Mouse (Mus musculus): ENCODE measurements around the gene Agt. TPM values are rescaled to one million over a fixed set of nuclear protein-coding genes. Genes with fewer than 3 reads are reported as not detected.

Agt gene
- polyA plus RNA-seq, 1 experiment from 2014 or later: not detected

DNA sequence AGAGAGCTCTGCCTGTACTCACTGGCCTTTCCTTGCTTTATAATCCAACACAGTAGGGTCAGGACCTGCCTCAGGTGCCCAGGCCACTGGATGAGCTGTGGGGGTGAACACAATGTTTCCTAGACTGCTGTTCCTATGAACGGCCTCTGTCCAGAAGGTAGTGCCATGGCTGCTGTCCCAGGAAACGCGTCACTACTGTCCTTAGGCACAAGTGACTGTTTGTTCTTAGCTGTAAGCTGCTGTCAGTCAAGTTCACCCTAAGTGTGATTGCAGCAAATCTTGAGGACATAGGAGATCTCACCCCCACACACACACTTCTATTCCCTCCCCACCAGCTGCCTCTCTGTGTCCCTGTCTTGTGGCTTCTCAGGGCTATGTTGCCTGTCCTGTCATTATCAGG, 1.9 kb downstream of the Agt start:
- no peak for ATAC-seq (ENCODE audit: insufficient number of reproducible peaks, low FRiP score, low TSS enrichment, low read depth)
- no peak overlapping the region for H3K4me3 ChIP-seq (ENCODE audit: low read depth, low read length)
- H3K36me3 ChIP-seq (ENCODE audit: control insufficient read depth, insufficient read depth, low read length): no peaks in the 10 kb centered on the region
- H3K9ac ChIP-seq (ENCODE audit: low read length): no peak overlapping the region
- no peaks in the 10 kb centered on the region for H3K9me3 ChIP-seq (ENCODE audit: control insufficient read depth, low read length)
- WGBS: 88% methylated on average over 3 of the region's 3 CpGs
- no peak overlapping the region for H3K4me2 ChIP-seq (ENCODE audit: low read depth, severe bottlenecking)
- no peaks in the 10 kb centered on the region for H3K27me3 ChIP-seq (ENCODE audit: control insufficient read depth, insufficient read depth, low read length)
- no peak overlapping the region for H3K27ac ChIP-seq (replicated peaks; ENCODE audit: low read depth, low read length)
- H3K4me1 ChIP-seq (ENCODE audit: control insufficient read depth, insufficient read depth, low read length): no peaks in the 10 kb centered on the region
- no peak for DNase-seq (ENCODE audit: low spot score)

DNA sequence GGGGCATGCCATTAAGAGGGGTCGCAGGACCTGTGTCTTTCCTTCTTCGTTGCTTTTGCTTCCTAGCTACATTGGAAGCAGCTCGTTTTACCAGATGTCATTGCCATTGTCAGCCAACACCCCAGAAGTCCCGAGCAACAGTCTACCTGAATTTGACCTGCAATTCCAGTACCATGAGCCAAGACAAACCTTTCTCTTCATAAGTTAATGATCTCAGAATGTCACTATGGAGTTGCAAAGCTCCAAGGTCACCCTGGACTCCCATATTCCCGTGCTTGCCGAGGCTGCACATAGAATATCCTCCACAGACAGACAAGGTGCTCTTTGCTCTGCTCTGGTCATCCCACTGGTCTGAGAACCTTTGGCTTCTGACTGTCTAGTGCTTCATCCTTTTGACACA, 2.4 kb downstream of the Agt start:
- DNase-seq (ENCODE audit: low spot score) (no peak), ATAC-seq (ENCODE audit: insufficient number of reproducible peaks, low FRiP score, low TSS enrichment, low read depth) (no peak)
- H3K4me3 ChIP-seq (ENCODE audit: low read depth, low read length): no peak overlapping the region
- H3K4me1 ChIP-seq (ENCODE audit: control insufficient read depth, insufficient read depth, low read length): no peaks in the 10 kb centered on the region
- no peak overlapping the region for H3K9ac ChIP-seq (ENCODE audit: low read length)
- H3K4me2 ChIP-seq (ENCODE audit: low read depth, severe bottlenecking): no peak overlapping the region
- 80% methylated on average over 6 of the region's 6 CpGs for WGBS
- no peaks in the 10 kb centered on the region for H3K36me3 ChIP-seq (ENCODE audit: control insufficient read depth, insufficient read depth, low read length)
- no peaks in the 10 kb centered on the region for H3K27me3 ChIP-seq (ENCODE audit: control insufficient read depth, insufficient read depth, low read length)
- H3K27ac ChIP-seq (replicated peaks; ENCODE audit: low read depth, low read length): no peak overlapping the region
- no peaks in the 10 kb centered on the region for H3K9me3 ChIP-seq (ENCODE audit: control insufficient read depth, low read length)

DNA sequence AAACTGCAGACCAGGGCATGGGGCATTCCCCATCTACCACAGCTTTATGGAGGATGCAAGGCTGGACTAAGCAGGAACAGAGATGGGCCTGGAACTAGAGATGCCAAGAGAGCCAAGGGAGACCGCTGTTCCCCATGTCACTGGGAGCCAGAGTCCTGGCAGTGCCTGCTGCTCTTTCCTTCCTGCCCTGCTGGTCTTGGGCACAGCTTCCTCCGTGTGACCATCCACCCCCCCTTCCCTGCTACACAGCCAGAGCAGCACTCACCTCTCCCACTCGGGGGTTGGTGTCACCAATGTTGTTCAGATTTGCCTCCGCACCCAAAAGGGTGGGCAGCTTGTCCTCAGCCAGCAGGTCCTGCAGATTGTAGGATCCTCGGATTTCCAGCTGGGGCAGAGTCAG, 12.0 kb downstream of the Agt start:
- Histone ChIP-seq H3K27ac (replicated peaks; ENCODE audit: low read depth, low read length) (no peak overlapping the region), H3K4me1 (ENCODE audit: control insufficient read depth, insufficient read depth, low read length) (no peaks in the 10 kb centered on the region), H3K9ac (ENCODE audit: low read length) (no peak overlapping the region), H3K4me3 (ENCODE audit: low read depth, low read length) (no peak overlapping the region), H3K36me3 (ENCODE audit: control insufficient read depth, insufficient read depth, low read length) (peaks cover 3% of the 10 kb centered on the region; the same call in 1 of the 2 replicates), H3K9me3 (ENCODE audit: control insufficient read depth, low read length) (no peaks in the 10 kb centered on the region), H3K27me3 (ENCODE audit: control insufficient read depth, insufficient read depth, low read length) (no peaks in the 10 kb centered on the region), H3K4me2 (ENCODE audit: low read depth, severe bottlenecking) (no peak overlapping the region)
- ATAC-seq (ENCODE audit: insufficient number of reproducible peaks, low FRiP score, low TSS enrichment, low read depth) (no peak), DNase-seq (ENCODE audit: low spot score) (no peak)
- WGBS: 69% methylated on average over 5 of the region's 5 CpGs

DNA sequence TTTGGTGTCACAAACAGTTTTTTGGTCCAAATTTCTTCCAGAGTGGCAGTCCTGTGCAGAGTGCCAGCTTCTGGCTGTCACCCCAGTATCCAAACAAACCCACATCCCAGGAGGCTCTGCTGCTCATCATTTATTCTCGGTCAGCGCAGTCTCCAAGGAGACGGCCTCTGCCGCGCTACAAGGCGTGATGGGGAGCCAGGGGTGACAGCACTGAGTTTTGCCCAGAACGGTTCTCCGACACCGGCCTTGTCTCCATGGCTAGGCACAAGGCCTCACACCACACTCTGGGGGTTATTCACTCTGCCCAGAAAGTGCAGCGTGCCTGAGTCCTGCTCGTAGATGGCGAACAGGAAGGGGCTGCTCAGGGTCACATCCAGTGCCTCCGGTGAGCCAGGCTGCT, 12.8 kb downstream of the Agt start:
- DNase-seq (ENCODE audit: low spot score) (no peak), ATAC-seq (ENCODE audit: insufficient number of reproducible peaks, low FRiP score, low TSS enrichment, low read depth) (no peak)
- H3K4me1 ChIP-seq (ENCODE audit: control insufficient read depth, insufficient read depth, low read length): no peaks in the 10 kb centered on the region
- H3K9ac ChIP-seq (ENCODE audit: low read length): no peak overlapping the region
- no peak overlapping the region for H3K4me3 ChIP-seq (ENCODE audit: low read depth, low read length)
- no peaks in the 10 kb centered on the region for H3K9me3 ChIP-seq (ENCODE audit: control insufficient read depth, low read length)
- H3K27ac ChIP-seq (replicated peaks; ENCODE audit: low read depth, low read length): no peak overlapping the region
- H3K27me3 ChIP-seq (ENCODE audit: control insufficient read depth, insufficient read depth, low read length): no peaks in the 10 kb centered on the region
- peaks cover 7% of the 10 kb centered on the region; the same call in 1 of the 2 replicates for H3K36me3 ChIP-seq (ENCODE audit: control insufficient read depth, insufficient read depth, low read length)
- no peak overlapping the region for H3K4me2 ChIP-seq (ENCODE audit: low read depth, severe bottlenecking)
- 91% methylated on average over 13 of the region's 13 CpGs for WGBS

DNA sequence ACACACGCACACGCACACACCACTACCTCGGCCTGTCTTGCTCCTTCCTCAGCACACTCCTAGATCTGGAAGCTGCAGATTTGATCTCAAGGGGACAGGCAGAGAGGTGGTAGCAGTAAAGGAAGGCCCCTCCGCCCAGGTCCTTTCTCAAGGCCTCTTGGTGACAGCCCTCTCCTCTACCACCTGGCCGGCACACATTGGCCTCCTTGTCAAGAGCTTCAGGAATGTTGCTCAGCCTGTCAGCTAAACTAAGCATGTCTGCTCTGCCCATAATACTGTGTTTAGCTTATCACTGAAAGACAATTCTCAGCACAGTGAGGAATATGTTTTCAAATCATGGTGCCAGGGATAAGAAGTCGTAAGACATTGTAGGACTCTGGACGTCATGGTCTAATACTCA, 13.3 kb downstream of the Agt start:
- Histone ChIP-seq H3K36me3 (ENCODE audit: control insufficient read depth, insufficient read depth, low read length) (peaks cover 11% of the 10 kb centered on the region; the same call in 1 of the 2 replicates), H3K9me3 (ENCODE audit: control insufficient read depth, low read length) (no peaks in the 10 kb centered on the region), H3K4me1 (ENCODE audit: control insufficient read depth, insufficient read depth, low read length) (no peaks in the 10 kb centered on the region), H3K27ac (replicated peaks; ENCODE audit: low read depth, low read length) (no peak overlapping the region), H3K4me2 (ENCODE audit: low read depth, severe bottlenecking) (no peak overlapping the region), H3K27me3 (ENCODE audit: control insufficient read depth, insufficient read depth, low read length) (no peaks in the 10 kb centered on the region), H3K9ac (ENCODE audit: low read length) (no peak overlapping the region), H3K4me3 (ENCODE audit: low read depth, low read length) (no peak overlapping the region)
- DNase-seq (ENCODE audit: low spot score): no peak
- WGBS: 91% methylated on average over 7 of the region's 7 CpGs
- no peak for ATAC-seq (ENCODE audit: insufficient number of reproducible peaks, low FRiP score, low TSS enrichment, low read depth)

DNA sequence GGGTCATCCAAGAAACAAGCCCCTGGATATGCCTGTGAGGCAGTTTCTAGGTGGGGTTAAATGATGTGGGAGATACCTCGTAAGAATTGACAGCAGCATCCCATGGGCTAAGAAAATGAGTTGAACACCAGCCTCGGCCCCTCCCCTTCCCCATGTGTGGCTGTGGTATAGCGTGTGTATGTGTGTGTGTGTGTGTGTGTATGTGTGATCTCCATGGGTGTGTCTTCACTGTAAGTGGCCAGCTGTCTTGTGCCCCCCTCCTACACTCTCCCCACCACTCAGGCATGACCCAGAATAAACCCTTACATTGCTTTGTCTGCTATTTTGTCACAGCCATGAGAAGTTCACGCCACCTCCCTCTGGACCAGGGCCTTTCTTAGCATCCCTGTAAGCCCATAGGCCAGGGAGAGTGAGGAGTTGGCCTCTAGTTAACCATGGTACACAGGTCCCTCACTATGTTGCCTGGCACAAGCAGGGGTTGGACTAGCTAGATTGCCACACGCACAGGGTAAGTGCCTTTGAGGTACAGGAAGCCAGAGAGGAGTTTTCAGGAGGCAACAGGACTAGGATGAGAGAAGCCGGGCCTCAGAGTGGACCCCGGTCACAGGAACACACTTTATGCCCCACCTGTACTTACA, 14.3 kb downstream of the Agt start:
- Histone ChIP-seq H3K36me3 (ENCODE audit: control insufficient read depth, insufficient read depth, low read length) (peaks cover 14% of the 10 kb centered on the region), H3K9me3 (ENCODE audit: control insufficient read depth, low read length) (no peaks in the 10 kb centered on the region), H3K27ac (replicated peaks; ENCODE audit: low read depth, low read length) (no peak overlapping the region), H3K4me3 (ENCODE audit: low read depth, low read length) (no peak overlapping the region), H3K4me2 (ENCODE audit: low read depth, severe bottlenecking) (no peak overlapping the region), H3K4me1 (ENCODE audit: control insufficient read depth, insufficient read depth, low read length) (no peaks in the 10 kb centered on the region), H3K27me3 (ENCODE audit: control insufficient read depth, insufficient read depth, low read length) (no peaks in the 10 kb centered on the region), H3K9ac (ENCODE audit: low read length) (no peak overlapping the region)
- DNase-seq (ENCODE audit: low spot score): no peak
- WGBS: 94% methylated on average over 7 of the region's 7 CpGs
- ATAC-seq (ENCODE audit: insufficient number of reproducible peaks, low FRiP score, low TSS enrichment, low read depth): no peak

DNA sequence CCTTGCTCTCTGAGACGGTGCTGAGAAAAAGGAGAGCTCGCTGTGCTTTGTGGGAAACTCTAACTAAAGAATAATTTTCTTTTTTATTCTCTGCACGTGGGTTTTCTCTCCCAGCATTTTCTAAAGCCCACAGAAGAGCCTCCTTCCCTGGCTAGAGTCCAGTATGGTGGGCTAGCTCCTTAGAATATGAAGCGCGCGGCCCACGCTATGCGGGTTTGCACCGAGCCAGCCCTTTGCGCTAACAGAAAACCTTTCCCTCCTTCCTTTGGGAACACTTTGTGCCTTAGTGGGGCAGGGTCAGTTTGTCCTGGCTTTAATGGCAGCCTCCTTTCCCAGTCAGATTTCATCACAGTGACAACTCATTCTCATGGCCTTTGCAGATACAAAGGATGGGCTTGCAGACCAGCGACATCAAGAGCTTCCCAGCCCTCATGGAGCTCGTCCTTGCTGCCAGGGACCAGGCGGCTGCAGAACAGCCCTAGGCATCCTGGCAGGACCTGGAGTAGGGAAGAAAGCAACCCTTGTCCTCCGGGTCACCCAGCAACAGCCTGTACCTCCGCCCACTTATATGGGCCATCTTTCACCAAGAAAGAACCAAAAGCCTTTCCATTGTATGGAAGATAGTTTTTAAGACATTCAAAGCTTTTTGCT, 18.4 kb downstream of the Agt start:
- H3K9me3 ChIP-seq (ENCODE audit: control insufficient read depth, low read length): no peaks in the 10 kb centered on the region
- no peak overlapping the region for H3K9ac ChIP-seq (ENCODE audit: low read length)
- peaks cover 21% of the 10 kb centered on the region for H3K36me3 ChIP-seq (ENCODE audit: control insufficient read depth, insufficient read depth, low read length)
- DNase-seq (ENCODE audit: low spot score) (no peak), ATAC-seq (ENCODE audit: insufficient number of reproducible peaks, low FRiP score, low TSS enrichment, low read depth) (no peak)
- no peak overlapping the region for H3K27ac ChIP-seq (replicated peaks; ENCODE audit: low read depth, low read length)
- H3K4me3 ChIP-seq (ENCODE audit: low read depth, low read length): no peak overlapping the region
- H3K27me3 ChIP-seq (ENCODE audit: control insufficient read depth, insufficient read depth, low read length): no peaks in the 10 kb centered on the region
- no peak overlapping the region for H3K4me2 ChIP-seq (ENCODE audit: low read depth, severe bottlenecking)
- H3K4me1 ChIP-seq (ENCODE audit: control insufficient read depth, insufficient read depth, low read length): no peaks in the 10 kb centered on the region
- WGBS: 92% methylated on average over 15 of the region's 15 CpGs

DNA sequence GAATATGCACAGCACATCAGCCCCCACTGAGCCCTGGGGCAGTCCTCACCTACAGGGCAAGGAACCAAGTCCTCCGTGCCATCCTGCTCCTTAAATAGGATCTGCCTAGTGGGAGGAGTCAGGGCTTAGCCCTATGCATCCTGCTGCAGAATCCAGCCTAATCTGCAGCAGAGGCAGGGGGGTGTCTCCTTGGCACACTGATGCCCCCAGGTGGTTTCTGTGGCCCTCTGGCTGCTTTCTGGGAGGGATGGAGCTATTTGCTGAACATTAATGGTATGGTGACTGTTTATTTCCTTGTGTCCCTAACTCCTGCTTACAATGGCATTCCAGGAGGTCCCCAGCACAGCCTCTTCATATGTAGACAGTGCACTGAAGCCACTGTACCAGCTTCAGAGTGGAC, 21.3 kb downstream of the Agt start:
- WGBS: 80% methylated on average over 1 of the region's 1 CpGs
- DNase-seq (ENCODE audit: low spot score) (no peak), ATAC-seq (ENCODE audit: insufficient number of reproducible peaks, low FRiP score, low TSS enrichment, low read depth) (no peak)
- peaks cover 24% of the 10 kb centered on the region for H3K36me3 ChIP-seq (ENCODE audit: control insufficient read depth, insufficient read depth, low read length)
- no peak overlapping the region for H3K4me2 ChIP-seq (ENCODE audit: low read depth, severe bottlenecking)
- H3K9ac ChIP-seq (ENCODE audit: low read length): no peak overlapping the region
- no peak overlapping the region for H3K27ac ChIP-seq (replicated peaks; ENCODE audit: low read depth, low read length)
- no peaks in the 10 kb centered on the region for H3K4me1 ChIP-seq (ENCODE audit: control insufficient read depth, insufficient read depth, low read length)
- H3K27me3 ChIP-seq (ENCODE audit: control insufficient read depth, insufficient read depth, low read length): no peaks in the 10 kb centered on the region
- H3K9me3 ChIP-seq (ENCODE audit: control insufficient read depth, low read length): no peaks in the 10 kb centered on the region
- H3K4me3 ChIP-seq (ENCODE audit: low read depth, low read length): no peak overlapping the region

DNA sequence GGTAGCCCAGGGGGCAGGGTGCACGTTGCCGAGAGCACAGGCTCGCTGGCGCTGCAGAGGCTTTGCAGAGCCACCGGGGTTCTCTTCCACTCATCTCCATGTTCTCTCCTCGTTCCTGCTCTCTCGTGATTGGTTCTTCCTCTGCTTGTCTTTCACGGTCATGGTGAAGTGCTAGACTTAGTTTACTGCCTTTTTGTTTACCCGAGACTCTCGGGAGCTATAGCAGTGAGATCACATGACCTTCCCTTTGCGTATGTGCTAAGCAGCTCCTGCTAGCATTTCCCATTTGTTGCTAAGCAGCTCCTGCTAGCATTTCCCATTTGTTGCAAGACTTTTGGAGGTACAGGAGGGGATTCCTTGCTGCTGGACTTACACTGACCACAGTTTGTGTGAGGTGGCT, 22.2 kb downstream of the Agt start:
- Histone ChIP-seq H3K4me1 (ENCODE audit: control insufficient read depth, insufficient read depth, low read length) (no peaks in the 10 kb centered on the region), H3K27me3 (ENCODE audit: control insufficient read depth, insufficient read depth, low read length) (no peaks in the 10 kb centered on the region), H3K9ac (ENCODE audit: low read length) (no peak overlapping the region), H3K4me3 (ENCODE audit: low read depth, low read length) (no peak overlapping the region), H3K9me3 (ENCODE audit: control insufficient read depth, low read length) (no peaks in the 10 kb centered on the region), H3K4me2 (ENCODE audit: low read depth, severe bottlenecking) (no peak overlapping the region), H3K27ac (replicated peaks; ENCODE audit: low read depth, low read length) (no peak overlapping the region), H3K36me3 (ENCODE audit: control insufficient read depth, insufficient read depth, low read length) (peaks cover 22% of the 10 kb centered on the region)
- ATAC-seq (ENCODE audit: insufficient number of reproducible peaks, low FRiP score, low TSS enrichment, low read depth): no peak
- WGBS: 56% methylated on average over 11 of the region's 11 CpGs
- no peak for DNase-seq (ENCODE audit: low spot score)

Measured in limb, embryonic 11.5 days (tissue).